Mouse (Mus musculus) neural tube, embryonic 11.5 days (tissue): ENCODE results near the gene Slc35d2. TPM values are rescaled to one million over a fixed set of nuclear protein-coding genes. Genes with fewer than 3 reads are reported as not detected.

Experiments used
- ATAC-seq: fragments of 200-750 bp; cut with Nextera tagmentation; 2 replicates; pipeline ENCODE4 v1.8.0; 2017; ENCODE audit warnings: moderate number of reproducible peaks, mild to moderate bottlenecking, moderate TSS enrichment, moderate library complexity; ENCODE audit not compliant: insufficient read depth, low FRiP score, low TSS enrichment
- DNase-seq: peaks from one replicate; pipeline ENCODE4 v3.0.0-alpha.2; 2015; ENCODE audit warnings: low spot score
- H3K27ac ChIP-seq: fragments of 300-500 bp; sonication (generic); 2 replicates; pipeline ENCODE4 v1.5.1; 2014; ENCODE audit warnings: low read depth, mild to moderate bottlenecking, low read length
- H3K27me3 ChIP-seq: fragments of 300-500 bp; sonication (generic); 2 replicates; pipeline ENCODE4 v1.6.1; 2014; ENCODE audit warnings: mild to moderate bottlenecking, low read length, mixed read lengths; ENCODE audit not compliant: control insufficient read depth, insufficient read depth
- H3K36me3 ChIP-seq: fragments of 300-500 bp; sonication (generic); 2 replicates; pipeline ENCODE4 v1.6.1; 2014; ENCODE audit warnings: mild to moderate bottlenecking, low read length, moderate library complexity, mixed read lengths; ENCODE audit not compliant: control insufficient read depth, insufficient read depth
- H3K4me1 ChIP-seq: fragments of 300-500 bp; sonication (generic); 2 replicates; pipeline ENCODE4 v1.6.1; 2014; ENCODE audit warnings: low read length, mixed read lengths; ENCODE audit not compliant: control insufficient read depth, insufficient read depth
- H3K4me2 ChIP-seq: fragments of 300-500 bp; sonication (generic); 2 replicates; pipeline ENCODE4 v1.6.1; 2014; ENCODE audit warnings: low read depth, mild to moderate bottlenecking, moderate library complexity
- H3K4me3 ChIP-seq: fragments of 300-500 bp; sonication (generic); 2 replicates; pipeline ENCODE4 v1.5.1; 2014; ENCODE audit warnings: low read depth, low read length
- H3K9ac ChIP-seq: fragments of 300-500 bp; sonication (generic); 2 replicates; pipeline ENCODE4 v1.6.1; 2014; ENCODE audit warnings: mild to moderate bottlenecking, low read length
- H3K9me3 ChIP-seq: fragments of 300-500 bp; sonication (generic); 2 replicates; pipeline ENCODE4 v1.6.1; 2016; ENCODE audit warnings: low read length; ENCODE audit not compliant: control insufficient read depth
- WGBS: fragments of 180-500 bp; shearing (Covaris S2); extraction: QIAGEN DNeasy Blood & Tissue Kit; methylation state at CpG from one replicate; pipeline ENCODE4 v1.1.7; 2014; 5-methylcytosine and 5-hydroxymethylcytosine counted together
- polyA plus RNA-seq: library from polyadenylated mRNA; unstranded; fragments of >200 nt; fragmentation: Nextera tagmentation; extraction: Ambion mirVana; gene quantifications from 2 replicates; pipeline ENCODE4 v1.2.1, GENCODE M21; 2014

Slc35d2 gene
- polyA plus RNA-seq: 3.8 and 7.4 TPM in 2 replicates

- no peaks in the 10 kb centered on the region for H3K36me3 ChIP-seq
- H3K4me1 ChIP-seq: no peaks in the 10 kb centered on the region
- peak within 1 kb of the TSS; percentile 70 for H3K4me2 ChIP-seq
- WGBS: 10% methylated on average over 44 of the region's 44 CpGs
- peak; percentile 50 for DNase-seq
- no peak within 1 kb of the TSS for H3K27ac ChIP-seq
- peak within 1 kb of the TSS; percentile 57 for H3K9ac ChIP-seq
- H3K9me3 ChIP-seq: no peaks in the 10 kb centered on the region
- peak; percentile 69 for ATAC-seq
- H3K4me3 ChIP-seq: peak within 1 kb of the TSS; percentile 55
- H3K27me3 ChIP-seq: no peaks in the 10 kb centered on the region
These were observed at the start of gene Slc35d2 for GRCm38 (mm10) chr13:64128858-64129615. TSS of gene Slc35d2 (minus strand) at chr13:64129368.

GRCm38 (mm10) chr13:64178000-64178399 lies 48.8 kb upstream of the Slc35d2 start:
- Histone ChIP-seq H3K27me3 (no peaks in the 10 kb centered on the region), H3K36me3 (peaks cover 2% of the 10 kb centered on the region; the same call in 1 of the 2 replicates), H3K9ac (no peak overlapping the region), H3K4me1 (no peaks in the 10 kb centered on the region), H3K9me3 (no peaks in the 10 kb centered on the region), H3K4me2 (no peak overlapping the region), H3K27ac (no peak overlapping the region), H3K4me3 (no peak overlapping the region)
- 83% methylated on average over 7 of the region's 7 CpGs for WGBS
- DNase-seq (no peak), ATAC-seq (no peak)

- Histone ChIP-seq H3K27me3 (no peaks in the 10 kb centered on the region), H3K27ac (no peak overlapping the region), H3K4me2 (no peak overlapping the region), H3K4me3 (no peak overlapping the region), H3K36me3 (peaks cover 7% of the 10 kb centered on the region), H3K4me1 (no peaks in the 10 kb centered on the region), H3K9ac (no peak overlapping the region), H3K9me3 (peaks cover 15% of the 10 kb centered on the region)
- ATAC-seq (no peak), DNase-seq (no peak)
- 97% methylated on average over 25 of the region's 25 CpGs for WGBS
These were observed 40.6 kb upstream of the Slc35d2 start for GRCm38 (mm10) chr13:64169746-64170145.

- Histone ChIP-seq H3K36me3 (no peaks in the 10 kb centered on the region), H3K4me2 (peak overlapping the region; percentile 97), H3K27me3 (no peaks in the 10 kb centered on the region), H3K4me3 (peak overlapping the region; percentile 78), H3K9me3 (no peaks in the 10 kb centered on the region), H3K4me1 (no peaks in the 10 kb centered on the region; the same call in 1 of the 2 replicates), H3K9ac (no peak overlapping the region; the same call in 1 of the 2 replicates), H3K27ac (no peak overlapping the region)
- 29% methylated on average over 13 of the region's 13 CpGs for WGBS
- no peak for ATAC-seq
- DNase-seq: no peak
These were observed 34.1 kb upstream of the Slc35d2 start for GRCm38 (mm10) chr13:64163147-64163715.

- Histone ChIP-seq H3K36me3 (no peaks in the 10 kb centered on the region), H3K27ac (no peak overlapping the region), H3K9me3 (no peaks in the 10 kb centered on the region), H3K9ac (peak overlapping the region; percentile 81), H3K4me3 (peak overlapping the region; percentile 78), H3K4me2 (peak overlapping the region; percentile 97), H3K27me3 (no peaks in the 10 kb centered on the region), H3K4me1 (no peaks in the 10 kb centered on the region; the same call in 1 of the 2 replicates)
- DNase-seq (peak; percentile 47), ATAC-seq (no peak)
- WGBS: 1% methylated on average over 14 of the region's 14 CpGs
These were observed 33.5 kb upstream of the Slc35d2 start for GRCm38 (mm10) chr13:64162626-64163025.

- H3K9ac ChIP-seq: peak overlapping the region; percentile 81
- DNase-seq: no peak
- H3K9me3 ChIP-seq: no peaks in the 10 kb centered on the region
- peak overlapping the region; percentile 97 for H3K4me2 ChIP-seq
- no peaks in the 10 kb centered on the region for H3K27me3 ChIP-seq
- WGBS: under 1% methylated on average over 66 of the region's 71 CpGs
- peak; percentile 67 for ATAC-seq
- H3K4me1 ChIP-seq: no peaks in the 10 kb centered on the region; the same call in 1 of the 2 replicates
- H3K27ac ChIP-seq: peak overlapping the region; percentile 84; the same call in 1 of the 2 replicates
- peak overlapping the region; percentile 78 for H3K4me3 ChIP-seq
- no peaks in the 10 kb centered on the region for H3K36me3 ChIP-seq
These were observed 32.9 kb upstream of the Slc35d2 start for GRCm38 (mm10) chr13:64161916-64162611.

GRCm38 (mm10) chr13:64161548-64161915 lies 32.4 kb upstream of the Slc35d2 start, which contains the start of gene Habp4:
TSS of gene Habp4 (plus strand) at chr13:64161824.
- H3K4me2 ChIP-seq: peak within 1 kb of the TSS; percentile 97
- DNase-seq: peak; percentile 99
- H3K27me3 ChIP-seq: no peaks in the 10 kb centered on the region
- H3K27ac ChIP-seq: peak within 1 kb of the TSS; percentile 84; the same call in 1 of the 2 replicates
- H3K36me3 ChIP-seq: no peaks in the 10 kb centered on the region
- no peaks in the 10 kb centered on the region; the same call in 1 of the 2 replicates for H3K4me1 ChIP-seq
- ATAC-seq: peak; percentile 97
- peak within 1 kb of the TSS; percentile 81 for H3K9ac ChIP-seq
- H3K9me3 ChIP-seq: no peaks in the 10 kb centered on the region
- peak within 1 kb of the TSS; percentile 78 for H3K4me3 ChIP-seq
- WGBS: 0% methylated on average over 23 of the region's 31 CpGs

- ATAC-seq (no peak), DNase-seq (no peak)
- Histone ChIP-seq H3K4me3 (no peak overlapping the region), H3K36me3 (no peaks in the 10 kb centered on the region), H3K27ac (no peak overlapping the region), H3K4me1 (peaks cover 9% of the 10 kb centered on the region; the same call in 1 of the 2 replicates), H3K27me3 (no peaks in the 10 kb centered on the region), H3K9me3 (no peaks in the 10 kb centered on the region), H3K9ac (no peak overlapping the region), H3K4me2 (no peak overlapping the region)
These were observed 27.8 kb upstream of the Slc35d2 start for GRCm38 (mm10) chr13:64156966-64157365.
